Mouse (Mus musculus) spleen, postnatal 14 days (tissue): ENCODE measurements around the gene Dnmt3a.
"Not testable (repeated sequence)": the region's sequence is repeated elsewhere in the genome, so short reads cannot be mapped to it uniquely, and the experiment has no call there.

Source experiments
- DNase-seq, 2 experiments: peaks; one replicate each; pipeline ENCODE4 v3.0.0; 2021 to 2022; ENCODE audit warnings: low spot score in 2 of 2

Dnmt3a gene

DNA sequence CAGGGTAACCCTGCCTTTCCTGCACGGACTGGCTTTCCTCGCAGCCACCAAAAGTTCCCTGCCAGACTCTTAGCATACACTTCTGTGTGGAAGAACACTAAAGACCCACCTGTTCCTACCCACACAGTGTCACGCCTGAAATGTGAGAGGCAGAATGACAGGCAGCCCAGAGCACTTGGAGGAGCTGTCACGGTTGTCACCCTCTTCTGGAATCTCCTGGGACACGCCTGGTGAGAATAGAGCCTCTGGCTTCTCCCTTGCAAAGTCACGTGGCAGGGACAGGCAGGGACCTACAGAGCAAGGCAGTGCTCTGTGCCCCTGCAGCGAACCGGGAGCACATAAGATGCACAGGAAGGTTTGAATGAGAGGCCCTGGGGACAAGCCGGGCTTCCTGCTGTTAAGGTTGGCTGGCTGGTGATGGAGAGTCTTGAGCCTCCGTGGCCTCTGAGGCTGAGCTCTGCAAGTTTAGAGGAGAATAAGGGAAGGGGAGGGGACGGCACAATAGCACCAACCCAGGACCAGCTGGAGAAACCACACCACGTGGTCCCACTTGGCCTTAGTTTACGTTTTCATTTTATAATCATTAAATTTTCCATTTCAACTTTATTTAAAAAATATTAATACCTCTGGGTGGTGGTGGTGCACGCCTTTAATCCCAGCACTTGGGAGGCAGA lies 112.0 kb downstream of the Dnmt3a start:
- DNase-seq: no peak

DNA sequence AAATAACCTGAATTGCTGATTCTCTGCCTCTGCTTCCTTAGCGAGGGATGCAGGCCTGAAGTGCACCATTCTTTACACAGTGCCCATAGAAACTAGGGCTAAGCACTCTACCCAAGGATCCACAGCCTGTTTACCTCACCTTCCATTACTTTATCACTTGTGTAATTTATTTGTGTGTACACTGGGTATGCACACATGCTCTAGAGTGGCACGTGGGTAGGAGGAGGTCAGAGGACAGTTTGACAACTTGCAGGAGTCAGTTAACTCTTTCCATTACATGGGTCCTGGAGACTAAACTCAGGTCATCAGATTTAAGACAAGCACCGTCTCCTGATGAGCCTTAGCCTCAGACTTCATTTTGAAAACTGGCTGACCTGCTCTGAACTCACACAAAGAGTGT lies 112.8 kb downstream of the Dnmt3a start:
- no peak for DNase-seq

DNA sequence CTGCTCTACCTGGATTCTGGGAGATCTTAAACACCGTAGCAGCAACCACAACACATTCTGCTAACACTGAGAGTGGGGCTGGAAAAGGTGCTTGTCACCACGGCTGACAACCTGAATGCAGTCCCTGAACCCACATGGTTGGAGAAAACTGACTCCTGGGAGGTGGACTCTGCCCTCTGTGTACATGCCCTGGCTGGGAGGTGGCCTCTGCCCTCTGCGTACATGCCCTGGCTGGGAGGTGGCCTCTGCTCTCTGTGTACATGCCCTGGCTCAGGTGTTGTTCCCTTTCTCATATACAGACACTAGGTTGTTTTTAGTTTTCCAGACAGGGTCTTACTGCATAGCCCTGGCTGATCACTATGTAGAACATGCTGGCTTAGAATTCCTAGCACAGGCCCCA lies 113.6 kb downstream of the Dnmt3a start:
- no peak for DNase-seq

DNA sequence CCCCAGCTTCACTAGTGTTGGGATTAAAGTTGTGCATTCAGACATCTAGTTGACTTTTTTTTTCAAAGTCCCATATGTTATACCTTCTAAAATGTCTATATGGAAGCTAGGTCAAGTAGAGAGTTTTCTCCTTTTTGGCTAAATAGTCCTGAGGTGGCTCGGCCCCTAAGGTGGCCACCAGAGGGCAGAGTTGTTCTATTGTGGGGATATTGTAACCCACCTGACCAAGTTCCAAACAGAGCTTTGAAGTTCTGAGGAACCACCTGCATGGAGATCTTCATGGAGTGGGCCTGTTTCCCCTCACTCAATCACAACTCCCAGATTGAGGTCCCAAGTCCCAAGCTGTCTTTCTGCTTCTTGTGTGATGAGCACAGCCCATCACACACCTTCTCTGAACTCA lies 120.3 kb downstream of the Dnmt3a start:
- peak in 1 of 2 experiments; percentile 53 for DNase-seq

DNA sequence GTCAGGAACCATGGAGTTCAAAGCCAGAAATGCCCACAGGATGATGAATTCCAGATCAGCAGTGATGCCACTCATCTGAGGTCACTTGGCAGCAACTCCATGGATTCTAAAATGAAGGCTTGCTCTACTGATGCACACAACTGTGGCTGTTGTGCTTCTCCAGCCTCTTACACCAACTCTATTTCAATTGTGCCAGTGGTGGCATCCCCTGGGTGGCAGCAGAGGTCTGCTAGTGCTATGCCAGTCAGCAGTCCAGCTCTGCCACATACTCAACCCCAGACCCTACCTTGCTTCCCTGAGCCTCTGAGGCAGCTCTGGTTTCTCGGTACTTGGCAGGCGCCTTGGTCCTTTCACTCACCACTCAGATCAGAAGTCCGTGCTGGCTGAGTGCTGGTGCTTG lies 123.0 kb downstream of the Dnmt3a start:
- DNase-seq: no peak

DNA sequence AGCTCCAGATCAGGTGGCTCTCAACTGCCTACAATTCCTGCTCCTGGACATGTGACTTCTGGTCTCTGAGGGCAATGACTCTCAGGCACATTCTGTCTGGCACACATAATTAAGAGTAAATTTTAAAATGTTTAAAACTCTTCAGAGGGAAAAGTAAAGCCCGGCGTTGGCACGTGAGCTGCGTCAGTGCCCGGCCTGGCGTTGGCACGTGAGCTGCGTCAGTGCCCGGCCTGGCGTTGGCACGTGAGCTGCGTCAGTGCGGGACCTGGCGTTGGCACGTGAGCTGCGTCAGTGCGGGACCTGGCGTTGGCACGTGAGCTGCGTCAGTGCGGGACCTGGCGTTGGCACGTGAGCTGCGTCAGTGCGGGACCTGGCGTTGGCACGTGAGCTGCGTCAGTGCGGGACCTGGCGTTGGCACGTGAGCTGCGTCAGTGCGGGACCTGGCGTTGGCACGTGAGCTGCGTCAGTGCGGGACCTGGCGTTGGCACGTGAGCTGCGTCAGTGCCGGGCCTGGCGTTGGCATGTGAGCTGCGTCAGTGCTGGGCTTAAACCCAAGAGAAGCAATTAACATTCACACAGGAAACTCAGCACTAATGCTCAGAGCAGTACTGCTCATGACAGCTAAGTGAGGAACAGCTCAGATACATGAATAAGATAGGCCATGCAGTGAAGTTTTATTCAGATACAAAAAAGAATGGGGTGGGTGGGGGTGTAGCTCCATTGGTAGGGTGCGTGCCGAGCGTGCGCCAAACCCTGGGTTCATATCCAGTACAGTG lies 124.5 kb downstream of the Dnmt3a start:
- not testable (repeated sequence) for DNase-seq

DNA sequence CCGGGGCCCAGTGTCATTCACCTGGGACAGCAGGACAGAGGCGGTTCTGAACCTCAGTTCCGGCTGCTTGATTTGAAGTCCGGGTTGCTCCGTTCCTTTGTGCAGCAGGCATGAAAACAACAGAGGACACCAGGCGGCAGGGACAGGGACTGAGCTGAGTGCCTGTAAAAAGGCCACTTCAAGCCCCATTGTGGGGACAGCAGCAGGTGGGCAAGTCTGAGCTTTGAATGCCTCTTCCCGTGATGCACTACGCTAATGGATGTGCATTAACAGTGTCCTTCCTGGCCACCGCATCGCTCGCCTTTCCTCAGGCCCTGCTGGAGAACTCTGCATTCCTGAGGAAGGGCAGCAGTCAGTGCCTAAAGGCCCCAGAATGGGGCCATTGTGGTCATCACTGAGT lies 136.2 kb downstream of the Dnmt3a start:
- no peak for DNase-seq

DNA sequence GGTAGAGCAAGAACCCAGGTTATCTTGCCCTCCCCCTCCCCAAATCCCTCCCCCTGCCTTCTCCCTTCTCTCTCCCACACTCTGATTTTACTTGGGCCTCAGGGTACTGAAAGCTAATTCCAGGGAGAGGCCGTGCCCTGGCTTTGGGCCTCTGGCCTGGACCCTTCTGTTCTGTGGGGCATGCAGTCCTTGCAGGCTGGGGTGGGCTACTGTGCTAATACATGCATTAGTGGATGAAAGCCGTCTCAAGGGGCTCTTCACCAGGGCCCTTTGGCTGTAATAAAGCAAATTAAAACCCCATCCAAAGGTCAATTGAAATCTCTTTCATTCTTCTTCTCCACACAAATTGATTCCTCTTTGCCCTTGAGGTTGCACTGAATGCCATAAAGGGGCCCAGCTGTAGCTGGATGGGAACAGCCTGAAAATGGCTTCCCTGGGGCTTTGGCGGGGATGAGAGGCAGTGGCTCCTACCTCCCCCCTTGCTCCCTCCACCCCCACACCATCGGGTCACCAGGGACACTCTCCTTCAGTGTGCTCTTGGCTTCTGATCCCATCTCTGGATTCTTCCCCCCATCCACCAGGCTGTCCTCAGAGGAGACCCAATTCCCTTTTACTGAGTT lies 138.8 kb downstream of the Dnmt3a start:
- DNase-seq: no peak

DNA sequence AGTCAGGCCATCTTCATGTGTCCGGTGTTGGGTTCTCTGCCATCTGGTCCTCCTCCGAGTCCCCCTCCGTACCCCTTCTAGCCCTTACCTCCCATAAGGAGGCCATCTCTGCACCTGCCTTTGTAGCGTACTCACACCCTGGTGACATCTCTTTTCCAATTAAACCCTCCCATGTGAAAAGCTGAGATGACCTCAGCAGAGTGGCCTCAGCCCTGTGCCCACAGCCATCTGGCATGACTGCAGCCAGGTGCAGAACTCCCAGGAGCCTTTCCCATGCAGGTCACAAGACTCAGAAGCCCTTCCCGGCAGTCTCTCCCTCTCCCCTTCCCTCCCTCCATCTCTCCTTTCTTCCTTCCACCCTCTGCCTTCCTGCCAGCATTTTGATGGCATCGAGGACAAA lies 141.7 kb downstream of the Dnmt3a start:
- no peak for DNase-seq

DNA sequence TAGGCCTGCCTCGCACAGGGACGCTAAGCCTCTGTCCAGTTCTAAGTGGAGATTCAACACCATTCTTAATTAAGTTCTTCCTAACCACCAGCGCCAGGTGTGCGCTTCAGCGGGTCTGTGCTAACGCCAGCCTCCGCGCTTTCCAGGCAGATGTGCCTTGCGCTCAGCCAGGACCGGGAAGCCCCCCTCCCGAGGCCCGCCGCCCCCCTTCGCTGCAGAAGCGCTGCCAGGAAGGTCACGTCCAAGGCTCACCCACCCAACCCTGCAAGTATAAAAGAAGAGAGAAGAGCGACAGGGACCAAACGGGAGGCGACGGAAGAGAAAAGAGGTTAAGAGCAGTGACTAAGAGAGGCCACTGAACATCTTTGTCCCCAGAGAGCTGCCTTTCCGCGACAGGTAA lies 148.8 kb downstream of the Dnmt3a start, which contains the start of gene Pomc:
Gene Pomc, plus strand, starts transcription at position 301 of the 400 bp plus-strand sequence.
- no peak for DNase-seq

DNA sequence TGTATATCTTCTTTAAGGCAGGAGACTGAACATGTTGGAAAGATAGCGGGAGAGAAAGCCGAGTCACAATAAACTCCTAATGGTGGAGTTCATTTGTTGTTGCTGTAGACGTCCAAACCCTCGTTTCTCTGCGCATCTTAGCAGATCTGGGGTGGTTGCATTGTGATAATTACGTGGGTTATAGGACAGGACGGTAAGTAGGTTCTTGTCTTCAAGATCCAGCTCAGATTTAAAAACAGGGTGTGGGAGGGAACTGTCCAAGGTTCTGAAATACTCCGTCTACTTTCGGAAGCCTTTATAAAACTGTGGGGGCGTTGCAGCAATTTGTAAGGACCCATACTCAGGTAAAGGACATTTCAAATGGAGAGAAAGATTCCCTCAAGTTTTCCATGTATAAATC lies 149.6 kb downstream of the Dnmt3a start:
- no peak for DNase-seq

DNA sequence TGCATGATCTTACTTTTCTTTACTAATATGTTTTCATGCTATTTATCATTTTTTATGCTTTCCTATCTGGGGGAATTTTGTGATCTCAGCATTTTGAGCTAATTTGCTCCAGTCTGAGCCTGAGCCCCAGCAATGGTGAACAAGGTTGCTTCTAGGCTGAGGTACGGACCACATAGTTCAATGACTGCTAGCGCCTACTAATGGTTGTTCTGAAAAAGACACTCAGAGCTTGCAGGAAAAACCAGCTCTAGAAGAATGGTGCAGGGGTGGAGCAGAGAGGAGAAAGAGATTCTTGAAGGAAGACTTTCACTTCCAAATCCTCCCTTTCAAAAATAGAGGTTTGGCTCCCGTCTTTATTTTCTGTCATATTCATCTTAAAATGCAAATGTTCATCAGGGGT lies 150.5 kb downstream of the Dnmt3a start:
- no peak for DNase-seq

DNA sequence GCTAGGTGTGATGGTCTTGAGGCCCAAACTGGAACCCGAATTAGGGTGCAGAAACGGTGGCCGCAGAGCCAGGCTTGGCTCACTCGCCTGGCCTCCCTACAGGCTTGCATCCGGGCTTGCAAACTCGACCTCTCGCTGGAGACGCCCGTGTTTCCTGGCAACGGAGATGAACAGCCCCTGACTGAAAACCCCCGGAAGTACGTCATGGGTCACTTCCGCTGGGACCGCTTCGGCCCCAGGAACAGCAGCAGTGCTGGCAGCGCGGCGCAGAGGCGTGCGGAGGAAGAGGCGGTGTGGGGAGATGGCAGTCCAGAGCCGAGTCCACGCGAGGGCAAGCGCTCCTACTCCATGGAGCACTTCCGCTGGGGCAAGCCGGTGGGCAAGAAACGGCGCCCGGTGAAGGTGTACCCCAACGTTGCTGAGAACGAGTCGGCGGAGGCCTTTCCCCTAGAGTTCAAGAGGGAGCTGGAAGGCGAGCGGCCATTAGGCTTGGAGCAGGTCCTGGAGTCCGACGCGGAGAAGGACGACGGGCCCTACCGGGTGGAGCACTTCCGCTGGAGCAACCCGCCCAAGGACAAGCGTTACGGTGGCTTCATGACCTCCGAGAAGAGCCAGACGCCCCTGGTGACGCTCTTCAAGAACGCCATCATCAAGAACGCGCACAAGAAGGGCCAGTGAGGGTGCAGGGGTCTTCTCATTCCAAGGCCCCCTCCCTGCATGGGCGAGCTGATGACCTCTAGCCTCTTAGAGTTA lies 154.2 kb downstream of the Dnmt3a start:
- DNase-seq: peak; percentile 46 to 66

DNA sequence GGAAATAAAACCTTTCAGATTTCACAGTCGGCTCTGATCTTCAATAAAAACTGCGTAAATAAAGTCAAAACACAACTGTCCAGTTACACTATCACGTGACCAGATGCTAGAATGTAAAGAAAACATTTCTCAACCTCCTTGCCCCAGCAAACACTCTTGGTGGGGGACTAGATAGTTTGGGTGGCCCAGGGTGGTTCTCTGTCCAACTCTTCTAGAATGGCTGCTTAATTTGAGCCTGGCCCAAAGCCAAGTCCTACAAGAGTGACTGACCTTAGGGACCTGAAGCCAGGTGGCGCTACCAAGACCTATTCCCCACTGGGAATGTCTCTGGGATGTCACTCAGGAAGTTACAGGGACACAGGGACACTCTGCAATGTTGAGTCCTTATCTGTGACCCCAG lies 154.7 kb downstream of the Dnmt3a start:
- DNase-seq: no peak
